ENCODE assay signal across 34 mouse cellular contexts in the genomic region with DNA sequence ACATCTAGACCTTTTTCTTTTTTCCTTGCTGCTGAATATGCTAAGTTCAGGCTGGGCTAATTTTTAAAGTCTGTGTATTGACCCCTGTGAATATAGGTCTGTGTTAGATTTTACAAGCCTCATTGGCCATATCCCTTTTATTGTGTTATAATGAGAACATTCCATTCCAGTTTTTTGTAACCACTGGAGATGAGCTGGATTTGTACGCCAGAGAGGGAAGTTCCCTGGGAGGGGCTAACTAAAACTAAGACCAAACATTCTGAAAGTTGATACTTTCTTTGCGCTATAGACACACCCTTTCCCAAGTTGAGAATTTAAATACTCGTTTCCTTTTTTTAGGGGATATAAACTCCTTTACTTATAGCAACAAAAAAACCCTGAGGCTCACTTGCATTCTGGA. TPM values are rescaled to one million over a fixed set of nuclear protein-coding genes. Genes with fewer than 3 reads are reported as not detected.
DNase-seq lines count a peak whose midpoint lies in the region; ATAC-seq lines count a peak whose summit lies in the region.
"Had no signal": no experiment of that assay in that cellular context is flagged by ENCODE, and none has a peak within 500 bp of the region (broad histone marks: within the 10 kb centered on the region; RNA-seq: fewer than 3 reads in every experiment).

No protein-coding gene starts in this region.

- DNase-seq in heart, adult 11 months: peak; percentile 17
- no peak for DNase-seq in heart, embryonic 10.5 days (ENCODE audit: low spot score)
- DNase-seq in midbrain, embryonic 11.5 days (ENCODE audit: low spot score, missing footprints): no peak
- peak; percentile 68 for DNase-seq in embryonic facial prominence, embryonic 14.5 days (ENCODE audit: low spot score)
- no peak for DNase-seq in gastrocnemius, adult 18-20 months (ENCODE audit: low spot score)
- DNase-seq in adrenal gland, postnatal 25 days: no peak
- DNase-seq: adrenal gland, postnatal 10 days; B cell, adult 2 months; cerebellum, adult 11-12 months; cerebellum, adult 9-11 months; gastrocnemius, adult 2 months; gastrocnemius, postnatal 36 days; heart, adult 2 months; heart, postnatal 10 days; kidney, adult 9 months; kidney, postnatal 14 days; liver; lung, embryonic 14.5 days; right cerebral cortex, adult 18-20 months; right cerebral cortex, postnatal 4 days; thymus, adult 18-20 months; thymus, postnatal 25 days had no signal

- no peak overlapping the region for H3K4me3 ChIP-seq in heart, embryonic 10.5 days
- H3K4me3 ChIP-seq in midbrain, embryonic 11.5 days (ENCODE audit: low read depth, low read length): no peak overlapping the region
- no peak overlapping the region for H3K4me3 ChIP-seq in midbrain, embryonic 13.5 days (replicated peaks)
- H3K4me3 ChIP-seq in embryonic facial prominence, embryonic 14.5 days (ENCODE audit: low read depth, low read length): no peak overlapping the region
- H3K4me3 ChIP-seq: forebrain, embryonic 15.5 days; gastrocnemius, adult 2 months; heart, adult 2 months; heart, embryonic 13.5 days; left cerebral cortex, adult 2 months had no signal

- no peaks in the 10 kb centered on the region for H3K9me3 ChIP-seq in heart, embryonic 10.5 days
- no peaks in the 10 kb centered on the region for H3K9me3 ChIP-seq in midbrain, embryonic 11.5 days (ENCODE audit: control insufficient read depth, low read length)
- no peaks in the 10 kb centered on the region for H3K9me3 ChIP-seq in midbrain, embryonic 13.5 days
- H3K9me3 ChIP-seq in embryonic facial prominence, embryonic 14.5 days (ENCODE audit: control insufficient read depth, low read length): no peaks in the 10 kb centered on the region
- H3K9me3 ChIP-seq: forebrain, embryonic 15.5 days; heart, embryonic 13.5 days had no signal

- 85% methylated on average over 3 of the region's 3 CpGs for WGBS in heart, embryonic 10.5 days
- WGBS in midbrain, embryonic 11.5 days: 45% methylated on average over 3 of the region's 3 CpGs
- 41% methylated on average over 3 of the region's 3 CpGs for WGBS in midbrain, embryonic 13.5 days
- 50% methylated on average over 3 of the region's 3 CpGs for WGBS in embryonic facial prominence, embryonic 14.5 days

- H3K4me1 ChIP-seq in heart, embryonic 10.5 days: no peaks in the 10 kb centered on the region
- H3K4me1 ChIP-seq in midbrain, embryonic 11.5 days (ENCODE audit: control insufficient read depth, insufficient read depth, low read length): peaks cover 4% of the 10 kb centered on the region; the same call in 1 of the 2 replicates
- no peaks in the 10 kb centered on the region for H3K4me1 ChIP-seq in midbrain, embryonic 13.5 days (replicated peaks)
- no peaks in the 10 kb centered on the region for H3K4me1 ChIP-seq in embryonic facial prominence, embryonic 14.5 days (ENCODE audit: control insufficient read depth, insufficient read depth, low read length)
- H3K4me1 ChIP-seq: forebrain, embryonic 15.5 days; heart, embryonic 13.5 days had no signal

- H3K36me3 ChIP-seq in heart, embryonic 10.5 days: peaks cover 76% of the 10 kb centered on the region
- peaks cover 17% of the 10 kb centered on the region for H3K36me3 ChIP-seq in midbrain, embryonic 11.5 days (ENCODE audit: control insufficient read depth, insufficient read depth, low read length)
- peaks cover 81% of the 10 kb centered on the region for H3K36me3 ChIP-seq in midbrain, embryonic 13.5 days
- H3K36me3 ChIP-seq in embryonic facial prominence, embryonic 14.5 days (ENCODE audit: control insufficient read depth, insufficient read depth, low read length): peaks cover 85% of the 10 kb centered on the region

- no peak overlapping the region for H3K27ac ChIP-seq in heart, embryonic 10.5 days
- no peak overlapping the region for H3K27ac ChIP-seq in midbrain, embryonic 11.5 days (ENCODE audit: low read depth, low read length)
- no peak overlapping the region for H3K27ac ChIP-seq in midbrain, embryonic 13.5 days
- no peak overlapping the region; the same call in 1 of the 2 replicates for H3K27ac ChIP-seq in embryonic facial prominence, embryonic 14.5 days (replicated peaks; ENCODE audit: low read depth, low read length)
- H3K27ac ChIP-seq: forebrain, embryonic 15.5 days; gastrocnemius, adult 2 months; heart, adult 2 months; heart, embryonic 13.5 days; hindbrain, embryonic 14.5 days; left cerebral cortex, adult 2 months; liver, embryonic 14.5 days; macrophage; stomach, postnatal 0 days had no signal

- no peaks in the 10 kb centered on the region for H3K27me3 ChIP-seq in heart, embryonic 10.5 days (ENCODE audit: insufficient read depth, poor library complexity, severe bottlenecking)
- H3K27me3 ChIP-seq in midbrain, embryonic 11.5 days (ENCODE audit: control insufficient read depth, insufficient read depth, low read length): no peaks in the 10 kb centered on the region
- H3K27me3 ChIP-seq in midbrain, embryonic 13.5 days: no peaks in the 10 kb centered on the region
- no peaks in the 10 kb centered on the region for H3K27me3 ChIP-seq in embryonic facial prominence, embryonic 14.5 days (replicated peaks; ENCODE audit: control insufficient read depth, insufficient read depth, low read length)
- H3K27me3 ChIP-seq: forebrain, embryonic 15.5 days; heart, embryonic 13.5 days had no signal

- peak; percentile 48 for ATAC-seq in midbrain, embryonic 11.5 days (ENCODE audit: low FRiP score)
- ATAC-seq in midbrain, embryonic 13.5 days: no peak
- ATAC-seq in embryonic facial prominence, embryonic 14.5 days (ENCODE audit: low read depth): 0 out of 2 replicates have a peak, but pooled peaks have one; percentile 44
- ATAC-seq: forebrain, embryonic 15.5 days; intestine, postnatal 0 days; midbrain, embryonic 16.5 days had no signal

- H3K9ac ChIP-seq in midbrain, embryonic 11.5 days (ENCODE audit: low read length): no peak overlapping the region
- H3K9ac ChIP-seq in midbrain, embryonic 13.5 days (replicated peaks): no peak overlapping the region
- no peak overlapping the region for H3K9ac ChIP-seq in embryonic facial prominence, embryonic 14.5 days (ENCODE audit: low read depth, low read length)
- H3K9ac ChIP-seq: forebrain, embryonic 15.5 days; heart, embryonic 13.5 days; hindbrain, embryonic 14.5 days; liver, embryonic 14.5 days; lung, embryonic 14.5 days had no signal

- no peak overlapping the region for H3K4me2 ChIP-seq in midbrain, embryonic 11.5 days
- H3K4me2 ChIP-seq in midbrain, embryonic 13.5 days (replicated peaks): no peak overlapping the region
- H3K4me2 ChIP-seq in embryonic facial prominence, embryonic 14.5 days (ENCODE audit: low read depth, low read length): no peak overlapping the region
- H3K4me2 ChIP-seq: forebrain, embryonic 15.5 days; heart, embryonic 13.5 days; hindbrain, embryonic 14.5 days; lung, embryonic 14.5 days had no signal

RNA-seq across cellular contexts. Expression of a gene that starts 34.7 kb away (rescaled TPM):
- polyA plus RNA-seq in heart, embryonic 10.5 days (2016; fragmentation: Nextera tagmentation; extraction: Ambion mirVana): 0.11 TPM in 1 of 2 replicates, not detected in the other
- polyA plus RNA-seq in midbrain, embryonic 11.5 days (2014; fragmentation: Nextera tagmentation; extraction: Ambion mirVana): 0.23 TPM in 1 of 2 replicates, not detected in the other
- 0.09 and 0.15 TPM in 2 replicates for polyA plus RNA-seq in midbrain, embryonic 13.5 days (2015; fragmentation: Nextera tagmentation; extraction: Ambion mirVana)
- 0.21 and 0.33 TPM in 2 replicates for polyA plus RNA-seq in embryonic facial prominence, embryonic 14.5 days (2014; fragmentation: Nextera tagmentation; extraction: Ambion mirVana)
- not detected for total RNA-seq in gastrocnemius, adult 18-20 months (2021)
- 9.6 and 11.8 TPM in 2 replicates for total RNA-seq in adrenal gland, postnatal 25 days (2021)
- total RNA-seq: ES-E14; gastrocnemius, adult 2 months; gastrocnemius, postnatal 36 days; heart, adult 2 months; hematopoietic stem cell, adult 5-6 weeks had no signal
- polyA plus RNA-seq: heart, adult 2 months; heart, embryonic 13.5 days; liver, embryonic 14.5 days; lung, embryonic 14.5 days; macrophage had no signal

Comparison
In these comparisons a context has a peak if more than half of its experiments do, and no peak if none do; other contexts are left out.
1. DNase-seq: peak in heart, adult 11 months (single experiment) and embryonic facial prominence, embryonic 14.5 days (single experiment); none in heart, embryonic 10.5 days (single experiment), midbrain, embryonic 11.5 days (single experiment), gastrocnemius, adult 18-20 months (single experiment) and adrenal gland, postnatal 25 days (single experiment).